Mouse (Mus musculus) stomach, embryonic 16.5 days (tissue): ENCODE results near the gene Megf8. TPM values are rescaled to one million over a fixed set of nuclear protein-coding genes. Genes with fewer than 3 reads are reported as not detected.
A peak's percentile ranks its signal among the peaks of the same experiment; 100 is the strongest.
"Not testable (repeated sequence)": the region's sequence is repeated elsewhere in the genome, so short reads cannot be mapped to it uniquely, and the experiment has no call there.

Source experiments
- ATAC-seq: fragments of 200-750 bp; cut with Nextera tagmentation; 2 replicates; pipeline ENCODE4 v1.8.0; 2017; ENCODE audit warnings: moderate number of reproducible peaks, moderate TSS enrichment; ENCODE audit not compliant: insufficient read depth, low FRiP score
- H3K27ac ChIP-seq: fragments of 300-500 bp; sonication (generic); 2 replicates; pipeline ENCODE4 v1.5.1; 2014; ENCODE audit warnings: low read length
- H3K27me3 ChIP-seq: fragments of 300-500 bp; sonication (generic); 2 replicates; pipeline ENCODE4 v1.6.1; 2014; ENCODE audit warnings: low read length, control low read depth, mixed read lengths; ENCODE audit not compliant: control insufficient read depth, insufficient read depth
- H3K36me3 ChIP-seq: fragments of 300-500 bp; sonication (generic); 2 replicates; pipeline ENCODE4 v1.6.1; 2014; ENCODE audit warnings: low read length; ENCODE audit not compliant: control insufficient read depth, insufficient read depth
- H3K4me1 ChIP-seq: fragments of 300-500 bp; sonication (generic); 2 replicates; pipeline ENCODE4 v1.6.1; 2014; ENCODE audit warnings: low read length, control low read depth, mixed read lengths; ENCODE audit not compliant: control insufficient read depth, insufficient read depth
- H3K4me2 ChIP-seq: fragments of 300-500 bp; sonication (generic); 2 replicates; pipeline ENCODE4 v1.6.1; 2014; ENCODE audit warnings: low read depth, low read length, mixed read lengths
- H3K4me3 ChIP-seq: fragments of 300-500 bp; sonication (generic); replicated peaks from 2 replicates; pipeline ENCODE4 v1.5.1; 2014; ENCODE audit warnings: mild to moderate bottlenecking, low read length
- H3K9ac ChIP-seq: fragments of 300-500 bp; sonication (generic); 2 replicates; pipeline ENCODE4 v1.6.1; 2014; ENCODE audit warnings: low read length
- H3K9me3 ChIP-seq: fragments of 300-500 bp; sonication (generic); replicated peaks from 2 replicates; pipeline ENCODE4 v1.6.1; 2016; ENCODE audit warnings: low read length, control low read depth; ENCODE audit not compliant: control insufficient read depth
- WGBS: fragments of 180-500 bp; shearing (Covaris S2); extraction: QIAGEN DNeasy Blood & Tissue Kit; methylation state at CpG from one replicate; pipeline ENCODE4 v1.1.7; 2014; 5-methylcytosine and 5-hydroxymethylcytosine counted together
- polyA plus RNA-seq: library from polyadenylated mRNA; unstranded; fragments of >200 nt; fragmentation: Nextera tagmentation; extraction: Ambion mirVana; gene quantifications from 2 replicates; pipeline ENCODE4 v1.2.1, GENCODE M21; 2015

Gene Megf8
- polyA plus RNA-seq, 1 experiment from 2014 or later: 10.7 TPM

GRCm38 (mm10) chr7:25395558-25396521, 78.9 kb downstream of the Megf8 start:
- H3K4me3 ChIP-seq: peak overlapping the region; percentile 59
- ATAC-seq: peak; percentile 98
- peak overlapping the region; percentile 69 for H3K9ac ChIP-seq
- H3K27ac ChIP-seq: peak overlapping the region; percentile 71
- no peaks in the 10 kb centered on the region for H3K9me3 ChIP-seq
- no peaks in the 10 kb centered on the region for H3K36me3 ChIP-seq
- peaks cover 25% of the 10 kb centered on the region for H3K4me1 ChIP-seq
- H3K4me2 ChIP-seq: peak overlapping the region; percentile 64
- no peaks in the 10 kb centered on the region for H3K27me3 ChIP-seq
- 4% methylated on average over 51 of the region's 52 CpGs for WGBS

DNA sequence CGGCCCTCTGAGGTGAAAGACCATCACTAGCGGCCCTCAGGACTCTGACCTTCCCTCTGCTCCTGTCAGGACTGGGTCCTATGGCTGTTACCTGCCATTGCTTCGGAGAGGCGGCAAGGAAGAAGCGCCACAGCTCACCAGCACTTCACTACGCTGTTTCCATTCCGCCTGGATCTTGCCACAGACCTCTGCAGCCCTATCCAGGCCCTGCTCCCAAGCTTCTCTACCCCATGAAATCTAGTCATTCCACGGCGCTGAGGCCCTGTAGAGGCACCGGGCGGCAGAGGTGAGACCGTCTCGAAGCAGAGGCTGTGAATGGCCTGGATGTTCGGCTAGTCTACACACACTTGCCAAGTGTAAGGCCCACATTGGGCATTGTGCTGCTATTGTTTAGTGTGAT, 79.7 kb downstream of the Megf8 start:
- no peak for ATAC-seq
- no peaks in the 10 kb centered on the region for H3K27me3 ChIP-seq
- H3K4me3 ChIP-seq: peak overlapping the region; percentile 59; the same call in 1 of the 2 replicates
- no peaks in the 10 kb centered on the region for H3K9me3 ChIP-seq
- WGBS: 89% methylated on average over 14 of the region's 14 CpGs
- H3K27ac ChIP-seq: peak overlapping the region; percentile 67
- peak overlapping the region; percentile 64 for H3K4me2 ChIP-seq
- peaks cover 20% of the 10 kb centered on the region for H3K4me1 ChIP-seq
- peak overlapping the region; percentile 59; the same call in 1 of the 2 replicates for H3K9ac ChIP-seq
- H3K36me3 ChIP-seq: no peaks in the 10 kb centered on the region

DNA sequence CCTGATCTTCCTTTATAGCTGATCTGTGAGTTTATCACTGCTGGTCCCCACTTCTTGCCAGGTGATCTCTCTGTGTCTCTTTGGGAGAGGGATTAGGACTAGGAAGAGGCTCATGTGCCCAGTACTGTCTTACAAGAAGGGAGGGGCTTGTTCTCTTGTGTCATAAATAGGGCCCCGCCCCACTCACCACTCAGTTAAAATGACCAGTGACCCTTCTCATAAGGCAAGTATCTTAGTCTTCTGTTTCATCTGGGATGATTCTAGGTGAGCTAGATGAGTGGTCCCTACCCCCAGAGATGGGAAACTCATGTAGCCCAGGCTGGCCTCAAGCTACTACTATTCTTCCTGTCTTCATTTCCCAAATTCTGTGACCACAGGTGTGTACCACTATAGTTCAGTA, 81.6 kb downstream of the Megf8 start, which contains the start of gene Lipe:
TSS of gene Lipe (minus strand) at position 101 of the 400 bp plus-strand sequence.
- ATAC-seq: no peak

DNA sequence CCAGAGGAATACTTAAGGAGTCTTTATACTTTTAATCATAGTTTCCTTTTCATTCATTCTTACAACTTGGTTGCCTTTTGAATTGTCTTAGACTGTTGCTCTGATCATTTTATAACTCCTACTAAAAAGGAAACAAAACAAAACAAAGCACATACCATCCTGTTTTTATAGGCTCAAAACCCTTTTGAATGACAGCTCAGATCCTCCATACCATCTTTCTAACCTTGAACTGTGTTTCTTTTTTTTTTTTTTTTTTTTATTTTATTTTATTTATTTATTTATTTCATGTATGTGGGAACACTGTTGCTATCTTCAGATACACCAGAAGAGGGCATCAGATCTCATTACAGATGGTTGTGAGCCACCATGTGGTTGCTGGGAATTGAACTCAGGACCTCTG, 82.1 kb downstream of the Megf8 start:
- not testable (repeated sequence) for H3K9me3 ChIP-seq, ATAC-seq, H3K4me3 ChIP-seq, H3K27me3 ChIP-seq, H3K27ac ChIP-seq, H3K4me2 ChIP-seq, H3K9ac ChIP-seq, H3K36me3 ChIP-seq
- H3K4me1 ChIP-seq: peaks cover 12% of the 10 kb centered on the region

More for the DNA sequence above, 81.6 kb downstream of the Megf8 start, which contains the start of gene Lipe:
- no peaks in the 10 kb centered on the region for H3K9me3 ChIP-seq
- H3K4me2 ChIP-seq: no peak within 1 kb of the TSS
- H3K4me1 ChIP-seq: peaks cover 15% of the 10 kb centered on the region
- no peak within 1 kb of the TSS for H3K4me3 ChIP-seq
- H3K27ac ChIP-seq: no peak within 1 kb of the TSS
- no peak within 1 kb of the TSS for H3K9ac ChIP-seq
- no peaks in the 10 kb centered on the region for H3K27me3 ChIP-seq
- no peaks in the 10 kb centered on the region for H3K36me3 ChIP-seq
- 91% methylated on average over 1 of the region's 1 CpGs for WGBS

- Histone ChIP-seq H3K4me2 (no peak overlapping the region), H3K4me3 (no peak overlapping the region), H3K9me3 (no peaks in the 10 kb centered on the region), H3K36me3 (no peaks in the 10 kb centered on the region), H3K27ac (no peak overlapping the region), H3K4me1 (no peaks in the 10 kb centered on the region), H3K9ac (no peak overlapping the region), H3K27me3 (no peaks in the 10 kb centered on the region)
- 65% methylated on average over 2 of the region's 2 CpGs for WGBS
- ATAC-seq: no peak
These were observed 84.6 kb downstream of the Megf8 start for GRCm38 (mm10) chr7:25401551-25401950.

DNA sequence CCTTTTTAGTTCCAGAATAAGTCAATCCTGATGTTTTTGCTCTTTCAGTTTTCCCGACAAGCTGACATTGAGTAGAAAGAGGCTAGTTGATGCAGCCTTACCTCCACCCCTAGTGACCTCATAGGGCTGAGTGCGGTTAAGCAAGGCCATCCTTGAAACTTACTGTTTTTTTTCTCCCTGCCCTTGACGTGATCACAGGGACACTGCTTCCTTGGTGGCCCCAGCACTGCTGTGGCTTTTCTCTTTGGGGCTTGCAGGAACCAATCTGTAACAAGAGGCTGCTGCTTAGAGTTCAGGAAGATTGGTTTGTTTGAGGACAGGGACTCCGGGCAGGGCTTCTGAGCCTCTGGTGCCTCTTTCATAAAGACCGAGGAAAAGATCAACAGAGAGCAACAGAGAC, 85.0 kb downstream of the Megf8 start:
- H3K36me3 ChIP-seq: no peaks in the 10 kb centered on the region
- H3K4me3 ChIP-seq: no peak overlapping the region
- H3K4me1 ChIP-seq: no peaks in the 10 kb centered on the region
- no peaks in the 10 kb centered on the region for H3K27me3 ChIP-seq
- no peak overlapping the region for H3K9ac ChIP-seq
- H3K9me3 ChIP-seq: no peaks in the 10 kb centered on the region
- WGBS: 45% methylated on average over 5 of the region's 5 CpGs
- peak overlapping the region; percentile 5; the same call in 1 of the 2 replicates for H3K27ac ChIP-seq
- no peak overlapping the region for H3K4me2 ChIP-seq
- no peak for ATAC-seq

- H3K4me1 ChIP-seq: no peaks in the 10 kb centered on the region
- H3K9me3 ChIP-seq: no peaks in the 10 kb centered on the region
- no peaks in the 10 kb centered on the region for H3K36me3 ChIP-seq
- H3K4me2 ChIP-seq: no peak overlapping the region
- H3K27ac ChIP-seq: no peak overlapping the region
- 0% methylated on average over 2 of the region's 2 CpGs for WGBS
- H3K4me3 ChIP-seq: no peak overlapping the region
- peak; percentile 71 for ATAC-seq
- H3K9ac ChIP-seq: no peak overlapping the region
- H3K27me3 ChIP-seq: no peaks in the 10 kb centered on the region
These were observed 85.7 kb downstream of the Megf8 start for GRCm38 (mm10) chr7:25402671-25403101.

DNA sequence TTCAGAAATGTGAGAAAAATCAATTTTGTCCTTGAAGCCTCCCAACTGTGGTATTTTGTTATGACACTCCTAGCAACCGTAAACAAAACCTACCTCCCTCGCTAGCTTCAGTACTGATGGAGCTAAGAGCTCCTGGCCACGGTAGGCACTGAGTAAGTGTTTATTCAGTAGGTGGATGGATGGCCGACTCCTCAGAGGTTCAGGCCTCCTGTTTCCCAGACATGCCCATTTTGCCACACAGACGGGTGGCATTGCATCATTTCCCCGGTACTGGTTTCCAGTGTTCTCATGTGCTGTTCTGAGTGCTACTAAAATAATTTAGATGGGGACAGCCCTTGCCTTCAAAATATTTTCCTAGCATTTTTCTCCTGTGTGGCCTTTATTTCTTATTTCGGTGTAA, 89.5 kb downstream of the Megf8 start:
- Histone ChIP-seq H3K4me3 (no peak overlapping the region), H3K36me3 (no peaks in the 10 kb centered on the region), H3K4me1 (no peaks in the 10 kb centered on the region), H3K9ac (no peak overlapping the region), H3K9me3 (no peaks in the 10 kb centered on the region), H3K4me2 (no peak overlapping the region), H3K27ac (no peak overlapping the region), H3K27me3 (no peaks in the 10 kb centered on the region)
- 63% methylated on average over 7 of the region's 7 CpGs for WGBS
- ATAC-seq: no peak

DNA sequence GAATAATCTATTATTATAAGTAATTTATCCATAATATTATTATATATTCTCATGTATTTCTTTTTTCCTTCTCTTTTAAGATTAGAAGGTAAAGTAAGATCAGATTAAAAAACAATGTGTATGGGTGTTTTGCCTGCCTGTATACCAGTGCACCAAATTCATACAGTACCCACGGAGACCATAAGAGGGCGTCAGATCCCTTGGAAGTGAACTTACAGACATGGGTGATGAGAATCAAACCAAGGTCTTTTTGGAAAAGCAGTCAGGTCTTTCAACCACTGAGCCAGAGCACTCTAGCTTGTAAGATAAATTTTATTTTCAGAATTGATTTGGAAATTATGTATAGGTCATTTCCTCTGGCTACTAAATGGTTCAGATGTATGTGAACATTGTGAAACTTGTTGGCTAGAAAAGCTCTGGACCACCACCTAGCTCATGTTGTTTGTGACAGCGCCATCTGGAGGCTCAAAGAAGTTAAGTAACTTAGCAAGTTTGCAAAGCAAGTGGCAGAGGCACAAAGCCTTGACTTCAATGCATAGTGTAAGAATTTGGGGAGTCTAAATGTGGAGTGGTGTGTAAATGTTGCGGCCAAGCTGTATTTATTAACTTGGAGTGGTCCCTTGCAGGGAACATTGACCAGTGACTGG, 92.3 kb downstream of the Megf8 start:
- H3K9ac ChIP-seq: no peak overlapping the region
- 49% methylated on average over 4 of the region's 4 CpGs for WGBS
- H3K4me2 ChIP-seq: no peak overlapping the region
- no peaks in the 10 kb centered on the region for H3K4me1 ChIP-seq
- no peaks in the 10 kb centered on the region for H3K36me3 ChIP-seq
- H3K27ac ChIP-seq: no peak overlapping the region
- no peaks in the 10 kb centered on the region for H3K27me3 ChIP-seq
- H3K4me3 ChIP-seq: no peak overlapping the region
- no peaks in the 10 kb centered on the region for H3K9me3 ChIP-seq
- ATAC-seq: no peak
